Mouse (Mus musculus) limb, embryonic 10.5 days (tissue): ENCODE measurements around the gene Btbd11. TPM values are rescaled to one million over a fixed set of nuclear protein-coding genes. Genes with fewer than 3 reads are reported as not detected.
A peak's percentile ranks its signal among the peaks of the same experiment; 100 is the strongest.

Source experiments
- DNase-seq: peaks from one replicate; pipeline ENCODE4 v3.0.0-alpha.2; 2017; ENCODE audit warnings: low spot score
- H3K27ac ChIP-seq: fragments of 300-500 bp; sonication (generic); 2 replicates; pipeline ENCODE4 v1.5.1; 2016; ENCODE audit warnings: mild to moderate bottlenecking
- H3K27me3 ChIP-seq: fragments of 300-500 bp; sonication (generic); 2 replicates; pipeline ENCODE4 v1.6.1; 2016; ENCODE audit warnings: low read depth, mild to moderate bottlenecking; ENCODE audit not compliant: poor library complexity, severe bottlenecking
- H3K36me3 ChIP-seq: fragments of 300-500 bp; sonication (generic); 2 replicates; pipeline ENCODE4 v1.6.1; 2016; ENCODE audit warnings: mild to moderate bottlenecking, moderate library complexity
- H3K4me1 ChIP-seq: fragments of 300-500 bp; sonication (generic); 2 replicates; pipeline ENCODE4 v1.6.1; 2016
- H3K4me3 ChIP-seq: fragments of 300-500 bp; sonication (generic); 2 replicates; pipeline ENCODE4 v1.5.1; 2016; ENCODE audit warnings: mild to moderate bottlenecking, moderate library complexity
- H3K9me3 ChIP-seq: fragments of 300-500 bp; sonication (generic); replicated peaks from 2 replicates; pipeline ENCODE4 v1.6.1; 2016; ENCODE audit warnings: mild to moderate bottlenecking
- WGBS: fragments of 180-500 bp; shearing (Covaris S2); methylation state at CpG from one replicate; pipeline ENCODE4 v1.1.7; 2016; 5-methylcytosine and 5-hydroxymethylcytosine counted together
- polyA plus RNA-seq: library from polyadenylated mRNA; unstranded; fragments of >200 nt; fragmentation: Nextera tagmentation; extraction: Ambion mirVana; gene quantifications from 2 replicates; pipeline ENCODE4 v1.2.1, GENCODE M21; 2016

Gene Btbd11
- polyA plus RNA-seq, 1 experiment from 2014 or later: 7.4 TPM

DNA sequence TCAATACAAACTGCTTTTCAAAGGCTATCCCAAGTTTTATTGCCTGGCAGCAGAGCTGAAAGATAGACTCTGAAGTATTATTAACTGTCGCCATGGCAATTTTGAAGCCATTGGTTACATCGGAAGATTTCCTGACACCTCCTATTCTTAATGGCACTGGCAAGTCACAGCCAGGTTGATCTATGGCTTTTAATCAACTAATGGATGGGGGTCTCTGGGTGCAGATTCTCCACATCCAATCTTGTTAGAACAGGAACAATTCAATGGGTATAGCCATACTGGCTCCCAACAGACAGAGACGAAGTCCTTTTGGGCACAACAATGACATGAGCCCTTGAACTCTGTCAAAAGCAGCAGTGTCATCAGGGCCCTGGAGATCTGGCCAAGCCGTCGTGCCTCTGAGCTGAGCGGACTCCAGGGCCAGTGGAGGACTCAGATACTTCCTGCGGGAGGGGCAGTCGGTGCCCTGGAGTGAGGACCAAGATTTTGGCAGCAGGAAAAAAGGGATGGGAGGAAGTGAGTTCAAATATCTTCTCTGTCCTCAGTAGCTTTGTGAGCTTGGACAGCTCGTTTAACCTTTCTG is 114.0 kb downstream of the Btbd11 start:
- Histone ChIP-seq H3K27me3 (no peaks in the 10 kb centered on the region), H3K9me3 (no peaks in the 10 kb centered on the region), H3K4me3 (no peak overlapping the region), H3K36me3 (no peaks in the 10 kb centered on the region), H3K4me1 (peaks cover 70% of the 10 kb centered on the region), H3K27ac (no peak overlapping the region)
- 69% methylated on average over 9 of the region's 9 CpGs for WGBS
- DNase-seq: no peak

DNA sequence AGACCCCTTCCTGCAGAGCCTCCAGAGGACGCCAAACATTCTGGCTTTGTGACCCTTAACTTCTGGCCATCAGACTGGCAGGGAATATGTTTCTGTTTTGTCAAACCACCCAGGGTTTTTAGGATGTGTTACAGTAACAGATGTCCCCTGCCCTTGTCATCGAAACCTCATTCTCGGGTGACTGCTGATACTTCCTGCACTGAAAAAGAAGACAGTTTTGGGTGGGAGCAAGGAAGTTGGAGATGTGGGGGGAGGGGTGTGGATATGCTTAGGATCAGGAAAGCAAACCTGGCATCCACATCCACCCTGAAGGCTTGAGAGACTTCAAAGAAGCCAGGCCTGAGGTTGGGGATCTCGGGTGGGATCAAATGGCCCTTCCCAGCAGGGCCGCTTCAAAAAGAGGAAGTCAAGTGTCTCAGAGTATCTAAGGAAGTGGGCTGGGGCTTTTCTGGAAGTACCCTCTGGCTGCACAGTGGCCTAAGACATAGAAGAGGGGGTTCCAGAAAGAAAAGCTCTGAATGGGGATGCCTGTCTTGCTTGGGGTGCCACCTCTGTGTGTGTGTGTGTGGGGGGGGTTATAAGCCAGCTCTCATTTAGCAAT is 115.5 kb downstream of the Btbd11 start:
- WGBS: 37% methylated on average over 5 of the region's 5 CpGs
- Histone ChIP-seq H3K4me3 (no peak overlapping the region), H3K27me3 (no peaks in the 10 kb centered on the region), H3K9me3 (no peaks in the 10 kb centered on the region), H3K4me1 (peaks cover 60% of the 10 kb centered on the region), H3K27ac (peak overlapping the region; percentile 4; the same call in 1 of the 2 replicates), H3K36me3 (no peaks in the 10 kb centered on the region)
- DNase-seq: no peak

DNA sequence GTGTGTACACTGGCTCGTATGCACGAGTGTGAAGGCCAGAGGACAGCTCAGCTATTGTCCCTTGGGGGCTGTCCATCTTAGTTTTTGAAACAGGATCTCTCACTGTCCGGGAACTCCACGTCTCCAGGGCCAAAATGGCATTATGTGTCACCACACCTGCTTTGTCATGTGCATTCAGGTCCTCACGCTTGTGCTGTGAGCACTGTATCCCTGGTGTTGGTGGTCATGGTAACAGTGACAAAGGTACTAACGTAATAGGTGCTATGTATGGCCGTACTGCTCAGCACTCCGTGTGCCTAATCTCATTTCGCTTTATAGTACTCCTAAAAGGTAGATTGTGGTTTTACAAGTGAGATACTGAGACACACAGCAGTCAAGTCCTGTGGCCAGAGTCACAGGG is 116.0 kb downstream of the Btbd11 start:
- 77% methylated on average over 9 of the region's 9 CpGs for WGBS
- DNase-seq: no peak
- Histone ChIP-seq H3K4me3 (no peak overlapping the region), H3K27me3 (no peaks in the 10 kb centered on the region), H3K36me3 (no peaks in the 10 kb centered on the region), H3K4me1 (peaks cover 54% of the 10 kb centered on the region), H3K9me3 (no peaks in the 10 kb centered on the region), H3K27ac (peak overlapping the region; percentile 4; the same call in 1 of the 2 replicates)

- no peaks in the 10 kb centered on the region for H3K9me3 ChIP-seq
- H3K36me3 ChIP-seq: no peaks in the 10 kb centered on the region
- 0 out of 2 replicates have a peak overlapping the region, but pooled peaks have one; percentile 50 for H3K27ac ChIP-seq
- H3K4me3 ChIP-seq: no peak overlapping the region
- peaks cover 50% of the 10 kb centered on the region for H3K4me1 ChIP-seq
- no peak for DNase-seq
- no peaks in the 10 kb centered on the region for H3K27me3 ChIP-seq
- 94% methylated on average over 7 of the region's 7 CpGs for WGBS
These were observed 116.8 kb downstream of the Btbd11 start for GRCm38 (mm10) chr10:85503453-85503852.

DNA sequence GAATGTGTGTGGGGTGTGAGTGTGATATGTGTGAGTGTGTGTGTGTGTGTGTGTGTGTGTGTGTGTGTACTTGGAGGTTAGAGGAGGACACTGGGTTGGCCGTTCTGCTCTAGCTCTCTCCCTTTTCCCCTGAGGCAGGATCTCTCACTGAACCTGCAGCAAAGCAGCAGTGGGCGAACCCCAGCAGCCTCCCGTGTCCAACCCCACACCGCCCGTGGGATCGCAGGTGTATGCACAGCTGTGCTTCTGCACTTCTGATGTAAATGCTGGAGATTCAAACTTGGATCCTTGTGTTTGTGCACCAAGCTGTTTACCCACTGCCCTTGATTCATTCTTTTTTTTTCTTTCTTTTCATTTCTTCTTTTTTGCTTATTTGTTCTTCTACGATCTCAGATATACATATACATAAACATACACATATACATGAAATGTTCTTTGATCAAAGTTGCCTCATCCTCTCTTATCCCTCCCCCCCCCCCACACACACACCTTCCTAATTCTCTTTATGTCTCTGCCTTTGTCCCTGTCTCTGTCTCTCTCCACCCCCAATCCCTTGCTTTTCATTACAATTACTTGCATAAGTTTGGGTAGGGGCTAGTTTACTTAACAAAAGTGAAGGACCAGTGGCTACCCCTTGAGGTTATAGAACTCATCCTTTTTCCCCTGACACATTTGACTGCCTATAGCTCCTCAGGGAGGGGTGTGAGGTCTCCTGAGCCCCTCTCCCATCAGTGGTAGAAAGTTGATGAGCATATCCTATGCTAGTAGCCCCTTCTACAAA is 120.8 kb downstream of the Btbd11 start:
- Histone ChIP-seq H3K36me3 (no peaks in the 10 kb centered on the region), H3K4me3 (no peak overlapping the region), H3K27me3 (no peaks in the 10 kb centered on the region), H3K9me3 (no peaks in the 10 kb centered on the region), H3K27ac (no peak overlapping the region), H3K4me1 (peaks cover 58% of the 10 kb centered on the region)
- WGBS: 76% methylated on average over 7 of the region's 7 CpGs
- DNase-seq: no peak

DNA sequence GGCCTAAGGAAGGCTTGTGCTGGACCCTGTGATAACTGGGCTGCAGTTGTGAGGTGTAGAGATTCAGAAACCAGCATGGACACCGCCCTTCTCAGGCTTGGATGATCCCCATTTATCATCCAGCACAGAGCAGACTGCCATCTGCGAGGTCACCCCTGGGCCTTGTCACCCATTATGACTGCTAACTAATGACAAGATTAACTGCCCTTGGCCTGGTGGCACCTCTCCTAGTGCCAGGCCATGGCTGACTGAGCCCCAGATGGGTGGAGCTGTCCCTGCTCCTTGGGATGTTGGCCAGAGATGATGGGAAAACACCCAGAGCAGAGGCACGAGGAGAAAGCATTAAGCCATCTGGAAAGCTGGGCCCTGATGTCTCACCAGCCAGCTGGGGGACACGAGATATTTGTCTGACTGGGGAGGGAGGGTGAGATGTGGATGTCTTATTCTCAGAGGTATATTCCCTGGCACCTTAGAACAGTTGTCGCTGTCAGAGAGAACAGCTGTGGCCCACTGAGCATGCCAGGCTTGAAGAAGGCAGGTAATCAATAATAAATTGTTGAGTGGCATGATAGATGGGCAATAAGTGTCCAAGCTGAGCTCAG is 121.7 kb downstream of the Btbd11 start:
- Histone ChIP-seq H3K27me3 (no peaks in the 10 kb centered on the region), H3K9me3 (no peaks in the 10 kb centered on the region), H3K27ac (0 out of 2 replicates have a peak overlapping the region, but pooled peaks have one; percentile 17), H3K4me1 (peaks cover 55% of the 10 kb centered on the region), H3K36me3 (no peaks in the 10 kb centered on the region), H3K4me3 (no peak overlapping the region)
- no peak for DNase-seq
- WGBS: 67% methylated on average over 5 of the region's 5 CpGs

DNA sequence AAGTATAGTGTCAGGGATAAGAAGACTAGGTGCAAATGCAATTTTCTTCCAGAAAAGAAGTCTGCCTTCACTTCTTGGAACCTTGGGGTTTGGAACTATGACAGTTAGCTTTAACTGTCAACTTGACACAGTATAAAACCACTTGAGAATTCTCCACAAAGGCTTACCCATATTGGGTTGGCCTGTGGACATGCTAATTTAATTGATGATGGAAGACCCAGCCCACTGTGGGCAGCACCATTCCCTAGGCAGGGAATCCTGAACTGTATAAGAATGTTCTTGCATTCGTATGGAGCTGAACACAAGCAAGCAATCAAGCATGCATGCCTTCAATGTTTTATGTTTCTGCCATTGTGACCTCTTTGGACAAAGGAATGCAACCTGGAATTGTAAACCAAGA is 122.4 kb downstream of the Btbd11 start:
- Histone ChIP-seq H3K27ac (no peak overlapping the region), H3K9me3 (no peaks in the 10 kb centered on the region), H3K36me3 (no peaks in the 10 kb centered on the region), H3K4me1 (peaks cover 54% of the 10 kb centered on the region), H3K4me3 (no peak overlapping the region), H3K27me3 (no peaks in the 10 kb centered on the region)
- DNase-seq: no peak
- 89% methylated on average over 1 of the region's 1 CpGs for WGBS

GRCm38 (mm10) chr10:85510329-85510728 is 123.7 kb downstream of the Btbd11 start:
- DNase-seq: no peak
- Histone ChIP-seq H3K4me1 (peaks cover 45% of the 10 kb centered on the region), H3K4me3 (no peak overlapping the region), H3K36me3 (no peaks in the 10 kb centered on the region), H3K9me3 (no peaks in the 10 kb centered on the region), H3K27ac (peak overlapping the region; percentile 61), H3K27me3 (no peaks in the 10 kb centered on the region)
- WGBS: 8% methylated on average over 3 of the region's 3 CpGs

- peaks cover 55% of the 10 kb centered on the region for H3K4me1 ChIP-seq
- H3K4me3 ChIP-seq: no peak overlapping the region
- WGBS: 66% methylated on average over 5 of the region's 5 CpGs
- no peaks in the 10 kb centered on the region for H3K36me3 ChIP-seq
- no peaks in the 10 kb centered on the region for H3K9me3 ChIP-seq
- H3K27ac ChIP-seq: no peak overlapping the region
- no peaks in the 10 kb centered on the region for H3K27me3 ChIP-seq
- no peak for DNase-seq
These were observed 126.2 kb downstream of the Btbd11 start for GRCm38 (mm10) chr10:85512808-85513207.

DNA sequence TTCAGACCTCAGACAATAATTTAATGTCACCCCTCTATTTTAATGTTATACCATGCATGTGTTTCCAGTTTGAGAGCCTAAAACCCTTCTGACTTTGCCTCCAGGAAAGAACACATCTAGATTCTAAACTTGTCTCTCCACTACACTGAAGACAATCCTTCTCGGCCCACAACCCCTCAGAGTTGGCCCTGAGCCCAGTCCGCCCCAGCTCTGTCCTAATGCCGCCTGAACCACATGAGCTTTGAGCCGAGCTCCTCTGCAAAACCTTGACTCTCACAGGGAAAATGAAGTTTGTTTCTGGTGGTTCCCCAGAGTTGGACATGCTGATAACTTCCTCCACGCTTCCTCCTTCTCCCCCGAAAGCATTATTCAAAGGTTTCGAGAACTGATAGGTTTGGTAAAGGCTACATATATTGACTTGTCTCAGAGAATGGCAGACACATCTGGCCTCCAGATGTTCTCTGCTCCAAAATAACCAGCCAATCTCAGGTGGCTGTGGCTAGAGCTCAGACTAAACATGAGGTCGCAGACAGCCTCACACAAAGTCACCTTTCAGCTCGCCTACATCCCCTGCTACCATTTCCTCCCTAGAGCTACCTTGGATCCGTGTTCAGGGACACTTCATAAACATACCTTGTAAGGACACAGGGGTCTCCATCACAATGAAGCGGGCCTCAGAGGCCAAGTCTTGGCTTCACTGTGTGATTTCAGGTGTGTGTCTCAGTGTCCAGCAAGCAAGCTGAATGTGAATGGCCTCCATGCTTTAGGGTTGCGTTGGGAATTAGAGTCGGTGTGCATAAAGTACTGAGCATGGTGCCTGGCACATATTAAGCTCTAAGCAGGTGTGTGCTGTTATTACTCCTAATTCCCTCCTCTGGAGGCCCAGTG is 130.9 kb downstream of the Btbd11 start:
- Histone ChIP-seq H3K4me3 (no peak overlapping the region), H3K4me1 (peaks cover 37% of the 10 kb centered on the region)
- 42% methylated on average over 13 of the region's 13 CpGs for WGBS

DNA sequence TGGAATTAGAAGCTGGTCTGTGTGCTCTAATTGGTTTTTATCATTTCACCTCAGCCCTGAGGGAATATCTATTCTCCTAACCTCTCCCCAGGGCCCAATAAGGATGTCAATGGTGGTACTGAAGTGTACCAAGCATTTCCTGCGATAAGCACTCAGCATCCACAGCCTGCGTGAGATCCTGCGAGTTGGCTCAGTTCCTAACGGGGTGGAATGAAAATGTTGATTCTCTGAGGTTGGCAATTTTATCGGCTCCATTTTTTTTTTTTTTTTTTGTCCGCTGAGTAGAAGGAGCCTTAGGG is 131.4 kb downstream of the Btbd11 start:
- Histone ChIP-seq H3K9me3 (no peaks in the 10 kb centered on the region), H3K4me1 (peaks cover 36% of the 10 kb centered on the region), H3K36me3 (no peaks in the 10 kb centered on the region), H3K27me3 (no peaks in the 10 kb centered on the region), H3K27ac (peak overlapping the region; percentile 86), H3K4me3 (no peak overlapping the region)
- WGBS: 84% methylated on average over 6 of the region's 6 CpGs
- no peak for DNase-seq

More for the DNA sequence above, 130.9 kb downstream of the Btbd11 start:
- Histone ChIP-seq H3K27me3 (no peaks in the 10 kb centered on the region), H3K36me3 (no peaks in the 10 kb centered on the region), H3K9me3 (no peaks in the 10 kb centered on the region), H3K27ac (peak overlapping the region; percentile 86)
- peak; percentile 74 for DNase-seq

- 91% methylated on average over 7 of the region's 7 CpGs for WGBS
- Histone ChIP-seq H3K4me1 (peaks cover 52% of the 10 kb centered on the region), H3K4me3 (no peak overlapping the region), H3K9me3 (no peaks in the 10 kb centered on the region), H3K27me3 (no peaks in the 10 kb centered on the region), H3K27ac (no peak overlapping the region), H3K36me3 (no peaks in the 10 kb centered on the region)
- no peak for DNase-seq
These were observed 135.7 kb downstream of the Btbd11 start for GRCm38 (mm10) chr10:85522220-85522760.
